Mouse (Mus musculus): ENCODE results near the gene Neu4. TPM values are rescaled to one million over a fixed set of nuclear protein-coding genes. Genes with fewer than 3 reads are reported as not detected.
"Not testable (repeated sequence)": the region's sequence is repeated elsewhere in the genome, so short reads cannot be mapped to it uniquely, and the experiment has no call there.

Neu4 gene
- polyA plus RNA-seq, 1 experiment from 2014 or later = not detected

- no peak for DNase-seq
- H3K27ac ChIP-seq (ENCODE audit: low read depth) = no peak overlapping the region
- no peak overlapping the region for H3K4me3 ChIP-seq (ENCODE audit: low read depth, low read length)
- H3K36me3 ChIP-seq (replicated peaks; ENCODE audit: insufficient read depth, low read length) = no peaks in the 10 kb centered on the region
- H3K4me2 ChIP-seq (ENCODE audit: low read depth, low read length) = no peak overlapping the region
- H3K4me1 ChIP-seq (ENCODE audit: insufficient read depth) = no peaks in the 10 kb centered on the region
- no peaks in the 10 kb centered on the region for H3K27me3 ChIP-seq (ENCODE audit: insufficient read depth, low read length)
- no peak overlapping the region for H3K9ac ChIP-seq (replicated peaks)
- no peaks in the 10 kb centered on the region for H3K9me3 ChIP-seq (ENCODE audit: low read length)
- TF ChIP-seq CTCF (IDR thresholded peaks at IDR 0.05; ENCODE audit: low read depth) (no peak), EP300 (IDR thresholded peaks at IDR 0.05; ENCODE audit: low read depth) (no peak)
- 60% methylated on average over 2 of the region's 2 CpGs for WGBS (ENCODE audit: insufficient replicate concordance)
- no peak for ATAC-seq
Measured at GRCm38 (mm10) chr1:94001023-94001422, 19.2 kb upstream of the Neu4 start.

- not testable (repeated sequence) for H3K36me3 ChIP-seq (replicated peaks; ENCODE audit: insufficient read depth, low read length); H3K27me3 ChIP-seq (ENCODE audit: insufficient read depth, low read length); H3K4me2 ChIP-seq (ENCODE audit: low read depth, low read length); H3K27ac ChIP-seq (ENCODE audit: low read depth); DNase-seq; H3K4me1 ChIP-seq (ENCODE audit: insufficient read depth); H3K4me3 ChIP-seq (ENCODE audit: low read depth, low read length); H3K9me3 ChIP-seq (ENCODE audit: low read length); H3K9ac ChIP-seq (replicated peaks); ATAC-seq
- WGBS (ENCODE audit: insufficient replicate concordance) = 67% methylated on average over 2 of the region's 2 CpGs
Measured at GRCm38 (mm10) chr1:94005954-94006506, 14.2 kb upstream of the Neu4 start.

GRCm38 (mm10) chr1:94008826-94009225, 11.4 kb upstream of the Neu4 start:
- not testable (repeated sequence) for H3K4me2 ChIP-seq (ENCODE audit: low read depth, low read length); H3K9ac ChIP-seq (replicated peaks); H3K4me3 ChIP-seq (ENCODE audit: low read depth, low read length); H3K27me3 ChIP-seq (ENCODE audit: insufficient read depth, low read length); DNase-seq; H3K36me3 ChIP-seq (replicated peaks; ENCODE audit: insufficient read depth, low read length); H3K9me3 ChIP-seq (ENCODE audit: low read length); ATAC-seq; H3K4me1 ChIP-seq (ENCODE audit: insufficient read depth); H3K27ac ChIP-seq (ENCODE audit: low read depth)
- WGBS (ENCODE audit: insufficient replicate concordance) = 81% methylated on average over 15 of the region's 19 CpGs

GRCm38 (mm10) chr1:94011643-94012042, 8.6 kb upstream of the Neu4 start:
- H3K27ac ChIP-seq (ENCODE audit: low read depth) = no peak overlapping the region
- no peaks in the 10 kb centered on the region for H3K4me1 ChIP-seq (ENCODE audit: insufficient read depth)
- TF ChIP-seq CTCF (IDR thresholded peaks at IDR 0.05; ENCODE audit: low read depth) = peak; percentile 27
- TF ChIP-seq EP300 (IDR thresholded peaks at IDR 0.05; ENCODE audit: low read depth) = no peak
- H3K36me3 ChIP-seq (replicated peaks; ENCODE audit: insufficient read depth, low read length) = no peaks in the 10 kb centered on the region
- H3K4me2 ChIP-seq (ENCODE audit: low read depth, low read length) = no peak overlapping the region
- DNase-seq = no peak
- no peak overlapping the region for H3K9ac ChIP-seq (replicated peaks)
- H3K9me3 ChIP-seq (ENCODE audit: low read length) = no peaks in the 10 kb centered on the region
- H3K27me3 ChIP-seq (ENCODE audit: insufficient read depth, low read length) = no peaks in the 10 kb centered on the region
- ATAC-seq = no peak
- WGBS (ENCODE audit: insufficient replicate concordance) = 51% methylated on average over 3 of the region's 3 CpGs
- no peak overlapping the region for H3K4me3 ChIP-seq (ENCODE audit: low read depth, low read length)

- DNase-seq = no peak
- 86% methylated on average over 12 of the region's 12 CpGs for WGBS (ENCODE audit: insufficient replicate concordance)
- Histone ChIP-seq H3K9me3 (ENCODE audit: low read length) (no peaks in the 10 kb centered on the region), H3K4me2 (ENCODE audit: low read depth, low read length) (no peak overlapping the region), H3K36me3 (replicated peaks; ENCODE audit: insufficient read depth, low read length) (no peaks in the 10 kb centered on the region), H3K9ac (replicated peaks) (no peak overlapping the region), H3K27me3 (ENCODE audit: insufficient read depth, low read length) (no peaks in the 10 kb centered on the region), H3K27ac (ENCODE audit: low read depth) (no peak overlapping the region), H3K4me1 (ENCODE audit: insufficient read depth) (no peaks in the 10 kb centered on the region), H3K4me3 (ENCODE audit: low read depth, low read length) (no peak overlapping the region)
- no peak for ATAC-seq
- TF ChIP-seq CTCF (IDR thresholded peaks at IDR 0.05; ENCODE audit: low read depth) (no peak), EP300 (IDR thresholded peaks at IDR 0.05; ENCODE audit: low read depth) (no peak)
Measured at GRCm38 (mm10) chr1:94027506-94028108, 7.4 kb downstream of the Neu4 start.

- Histone ChIP-seq H3K4me3 (ENCODE audit: low read depth, low read length) (no peak overlapping the region), H3K9ac (replicated peaks) (no peak overlapping the region), H3K4me2 (ENCODE audit: low read depth, low read length) (no peak overlapping the region), H3K9me3 (ENCODE audit: low read length) (no peaks in the 10 kb centered on the region), H3K27me3 (ENCODE audit: insufficient read depth, low read length) (no peaks in the 10 kb centered on the region), H3K4me1 (ENCODE audit: insufficient read depth) (no peaks in the 10 kb centered on the region), H3K27ac (ENCODE audit: low read depth) (no peak overlapping the region), H3K36me3 (replicated peaks; ENCODE audit: insufficient read depth, low read length) (no peaks in the 10 kb centered on the region)
- 78% methylated on average over 2 of the region's 2 CpGs for WGBS (ENCODE audit: insufficient replicate concordance)
- no peak for ATAC-seq
- DNase-seq = no peak
- TF ChIP-seq CTCF (IDR thresholded peaks at IDR 0.05; ENCODE audit: low read depth) (no peak), EP300 (IDR thresholded peaks at IDR 0.05; ENCODE audit: low read depth) (no peak)
Measured at GRCm38 (mm10) chr1:94028741-94029140, 8.5 kb downstream of the Neu4 start.

Data from liver, postnatal 0 days (tissue).